Mouse (Mus musculus): ENCODE measurements at regions not wholly inside any gene's neighbourhood (a gene's known extent, or its start where the extent isn't known, plus 50 kb on each side); places are given as distances from the start of the nearest gene placed in this dataset.

DNA sequence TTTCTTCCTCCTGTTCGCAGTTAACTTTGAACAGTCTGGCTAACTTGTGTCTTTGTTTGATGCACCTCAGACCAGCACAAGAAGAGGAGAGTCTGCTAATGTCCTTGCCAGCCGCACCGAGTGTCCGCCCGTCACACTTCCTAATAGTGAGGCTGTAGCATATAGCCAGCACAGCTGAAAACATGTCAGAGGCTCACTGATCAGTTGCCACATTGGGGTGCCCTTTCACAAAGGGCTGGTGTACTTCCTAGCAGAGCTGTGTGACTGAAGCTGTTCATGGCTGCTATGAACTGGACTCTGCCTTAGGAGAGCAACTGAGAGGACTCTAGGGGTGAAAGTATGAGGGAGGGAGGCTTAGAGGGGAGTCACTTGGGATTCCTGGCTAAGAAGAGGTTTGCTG is 293.7 kb upstream of the Kcnh8 start:
- H3K4me1 ChIP-seq (ENCODE audit: control insufficient read depth in 1 of 2, insufficient read depth in 2 of 2, low read length in 2 of 2), result no peaks in the 10 kb centered on the region
- no peaks in the 10 kb centered on the region for H3K27me3 ChIP-seq (ENCODE audit: control insufficient read depth in 1 of 2, insufficient read depth in 2 of 2, low read length in 2 of 2)
- TF ChIP-seq USF2 (IDR thresholded peaks at IDR 0.05; ENCODE audit: borderline replicate concordance in 1 of 2, insufficient read depth in 1 of 2, low read depth in 1 of 2, low read length in 2 of 2) (no peak), CTCF (IDR thresholded peaks at IDR 0.05 in 2 of 3, conservative IDR thresholded peaks at IDR 0.05 in 1 of 3; ENCODE audit: control insufficient read depth in 1 of 3, insufficient read depth in 1 of 3, low read depth in 2 of 3, low read length in 3 of 3, poor library complexity in 1 of 3, severe bottlenecking in 1 of 3) (no peak), ELF1 (IDR thresholded peaks at IDR 0.05; ENCODE audit: low read depth, low read length) (no peak), MYB (IDR thresholded peaks at IDR 0.05; ENCODE audit: low read depth, low read length) (no peak), ETS1 (IDR thresholded peaks at IDR 0.05; ENCODE audit: low read depth, low read length) (no peak), JUND (IDR thresholded peaks at IDR 0.05; ENCODE audit: low read depth, low read length) (no peak), ZMIZ1 (IDR thresholded peaks at IDR 0.05; ENCODE audit: low read depth, low read length) (no peak), POLR2AphosphoS5 (IDR thresholded peaks at IDR 0.05; ENCODE audit: borderline replicate concordance, low read depth, low read length) (no peak), SIN3A (IDR thresholded peaks at IDR 0.05; ENCODE audit: low read length) (no peak), NELFE (IDR thresholded peaks at IDR 0.05; ENCODE audit: low read depth, low read length) (no peak), MEF2A (IDR thresholded peaks at IDR 0.05; ENCODE audit: extremely low read depth, insufficient replicate concordance, low read depth, low read length, poor library complexity, severe bottlenecking) (no peak), USF1 (IDR thresholded peaks at IDR 0.05; ENCODE audit: low read depth, low read length) (no peak), POLR2A (IDR thresholded peaks at IDR 0.05; ENCODE audit: control insufficient read depth in 1 of 2, insufficient read depth in 1 of 2, low read depth in 1 of 2, low read length in 2 of 2, poor library complexity in 1 of 2) (no peak), SMC3 (IDR thresholded peaks at IDR 0.05; ENCODE audit: low read depth, low read length) (no peak)
- H3K79me2 ChIP-seq (ENCODE audit: control insufficient read depth, insufficient read depth, low read length, poor library complexity), result no peaks in the 10 kb centered on the region
- H3K9ac ChIP-seq (ENCODE audit: control insufficient read depth, low read depth, low read length, poor library complexity, severe bottlenecking), result no peak overlapping the region
- H3K4me3 ChIP-seq (ENCODE audit: control insufficient read depth in 1 of 2, insufficient read depth in 1 of 2, low read depth in 2 of 2, low read length in 2 of 2), result no peak overlapping the region
- H3K36me3 ChIP-seq (ENCODE audit: control insufficient read depth in 1 of 2, insufficient read depth in 2 of 2, low read length in 2 of 2), result no peaks in the 10 kb centered on the region
- H3K9me3 ChIP-seq (replicated peaks; ENCODE audit: insufficient read depth, low read length), result no peaks in the 10 kb centered on the region
- no peak overlapping the region for H3K27ac ChIP-seq (ENCODE audit: control insufficient read depth, low read depth, low read length)
- DNase-seq (ENCODE audit: low read depth, low spot score), result no peak

DNA sequence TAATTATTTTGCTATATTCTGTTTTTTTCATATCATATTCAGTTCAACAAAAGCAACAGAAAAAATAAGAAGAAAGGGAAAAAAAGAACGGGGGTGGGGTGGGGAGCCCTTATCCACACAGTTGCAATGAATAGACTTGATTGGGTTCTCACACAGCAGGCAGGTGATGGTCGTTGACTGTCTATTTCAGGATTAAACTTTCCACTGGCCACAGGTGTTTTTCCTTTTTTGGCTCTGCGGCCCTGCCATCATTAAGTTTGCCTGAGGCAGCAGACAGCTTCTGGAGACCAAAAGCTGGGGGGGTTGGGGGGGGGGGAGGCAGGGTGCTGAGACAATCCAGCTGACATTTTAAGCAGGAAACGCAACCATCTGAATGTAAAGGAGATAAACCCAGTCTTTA is 298.4 kb upstream of the Kcnh8 start:
- Histone ChIP-seq H3K9ac (ENCODE audit: control insufficient read depth, low read depth, low read length, poor library complexity, severe bottlenecking) (no peak overlapping the region), H3K79me2 (ENCODE audit: control insufficient read depth, insufficient read depth, low read length, poor library complexity) (no peaks in the 10 kb centered on the region), H3K36me3 (ENCODE audit: control insufficient read depth in 1 of 2, insufficient read depth in 2 of 2, low read length in 2 of 2) (no peaks in the 10 kb centered on the region), H3K27ac (ENCODE audit: control insufficient read depth, low read depth, low read length) (no peak overlapping the region), H3K4me3 (ENCODE audit: control insufficient read depth in 1 of 2, insufficient read depth in 1 of 2, low read depth in 2 of 2, low read length in 2 of 2) (no peak overlapping the region), H3K27me3 (ENCODE audit: control insufficient read depth in 1 of 2, insufficient read depth in 2 of 2, low read length in 2 of 2) (no peaks in the 10 kb centered on the region), H3K9me3 (replicated peaks; ENCODE audit: insufficient read depth, low read length) (no peaks in the 10 kb centered on the region), H3K4me1 (ENCODE audit: control insufficient read depth in 1 of 2, insufficient read depth in 2 of 2, low read length in 2 of 2) (no peaks in the 10 kb centered on the region)
- no peak for TF ChIP-seq MAX (IDR thresholded peaks at IDR 0.05; ENCODE audit: low read length)
- TF ChIP-seq GATA1 (IDR thresholded peaks at IDR 0.05; ENCODE audit: low read depth, low read length), result no peak
- TF ChIP-seq ZKSCAN1 (IDR thresholded peaks at IDR 0.05; ENCODE audit: low read depth, low read length), result no peak
- no peak for TF ChIP-seq KAT2A (conservative IDR thresholded peaks at IDR 0.05; ENCODE audit: low read depth, low read length)
- no peak for TF ChIP-seq BHLHE40 (IDR thresholded peaks at IDR 0.05; ENCODE audit: borderline replicate concordance, low read depth, low read length)
- TF ChIP-seq ELF1 (IDR thresholded peaks at IDR 0.05; ENCODE audit: low read depth, low read length), result no peak
- TF ChIP-seq MYB (IDR thresholded peaks at IDR 0.05; ENCODE audit: low read depth, low read length), result no peak
- DNase-seq (ENCODE audit: low read depth, low spot score), result no peak
